Mouse (Mus musculus) testis, adult 2 months (tissue): ENCODE data around the gene Gtf3c5.

ENCODE experiments used
- CTCF ChIP-seq: fragments of 200-500 bp; IDR thresholded peaks from 2 replicates; pipeline ENCODE4 v1.5.1; 2012; ENCODE audit warnings: low read depth, mild to moderate bottlenecking, inconsistent platforms, low read length, moderate library complexity; ENCODE audit not compliant: control insufficient read depth, insufficient read depth, insufficient replicate concordance
- POLR2A ChIP-seq: fragments of 200-500 bp; IDR thresholded peaks from 2 replicates; pipeline ENCODE4 v1.6.1; 2012; ENCODE audit warnings: low read depth, mild to moderate bottlenecking, inconsistent platforms, low read length, moderate library complexity; ENCODE audit not compliant: control insufficient read depth

DNA sequence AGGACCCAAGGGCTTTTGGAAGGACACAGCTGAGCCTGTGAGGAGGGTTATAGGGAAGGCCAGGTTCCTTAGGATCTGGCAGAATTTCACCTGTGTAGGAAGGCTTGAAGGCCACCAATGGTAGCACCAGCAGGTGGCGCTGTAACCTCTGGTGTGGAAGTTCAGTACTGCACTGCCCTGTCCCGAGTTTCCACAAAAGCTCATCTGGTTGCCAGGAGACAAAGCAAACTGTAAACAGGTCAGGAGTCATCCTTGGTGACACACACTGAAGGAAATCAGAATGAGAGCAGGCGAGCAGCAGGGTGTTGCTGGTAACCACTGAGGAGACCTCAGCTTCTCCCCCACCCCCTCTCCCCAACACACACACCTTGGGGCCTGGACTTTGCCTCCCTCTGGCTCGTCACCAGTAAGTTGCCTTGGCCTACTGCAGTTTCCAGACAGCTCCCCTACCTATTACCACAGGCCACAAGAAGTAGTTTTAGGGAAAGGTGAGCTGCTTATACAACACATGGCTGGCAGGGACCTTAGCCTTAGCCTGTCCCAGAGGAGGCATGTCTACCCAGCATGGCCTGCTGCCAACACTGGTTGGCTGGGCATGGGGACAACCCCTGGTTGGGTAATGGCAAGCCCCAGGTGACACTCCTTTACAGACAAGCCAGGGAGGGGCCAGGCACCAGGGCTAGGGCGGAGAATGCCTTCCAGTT lies 66.2 kb downstream of the Gtf3c5 start:
- TF ChIP-seq POLR2A (0 out of 2 replicates have a peak, but pooled peaks have one; percentile 7), CTCF (peak; percentile 91)
